Mouse (Mus musculus): ENCODE data around the gene Il11. TPM values are rescaled to one million over a fixed set of nuclear protein-coding genes. Genes with fewer than 3 reads are reported as not detected.

The Il11 gene
- total RNA-seq, 2 experiments from 2014 or later = 0.27 to 0.49 TPM

- no peak for DNase-seq (ENCODE audit: extremely low spot score in 1 of 2, low spot score in 1 of 2)
These were observed 37.8 kb downstream of the Il11 start for GRCm38 (mm10) chr7:4744886-4745285.

GRCm38 (mm10) chr7:4743354-4743753 is 39.3 kb downstream of the Il11 start:
- no peak for DNase-seq (ENCODE audit: extremely low spot score in 1 of 2, low spot score in 1 of 2)

- no peak for DNase-seq (ENCODE audit: extremely low spot score in 1 of 2, low spot score in 1 of 2)
These were observed 40.2 kb downstream of the Il11 start for GRCm38 (mm10) chr7:4742482-4742819.

GRCm38 (mm10) chr7:4741672-4742481 is 40.8 kb downstream of the Il11 start:
- DNase-seq (ENCODE audit: extremely low spot score in 1 of 2, low spot score in 1 of 2) = no peak

GRCm38 (mm10) chr7:4741151-4741550 is 41.5 kb downstream of the Il11 start:
- peak in 1 of 2 experiments; percentile 39 for DNase-seq (ENCODE audit: extremely low spot score in 1 of 2, low spot score in 1 of 2)

GRCm38 (mm10) chr7:4740309-4740727 is 42.3 kb downstream of the Il11 start:
- no peak for DNase-seq (ENCODE audit: extremely low spot score in 1 of 2, low spot score in 1 of 2)

GRCm38 (mm10) chr7:4739544-4740275 is 42.9 kb downstream of the Il11 start, which contains the start of gene Kmt5c:
Gene Kmt5c (plus strand): TSS chr7:4740115.
- peak; percentile 82 to 92 for DNase-seq (ENCODE audit: extremely low spot score in 1 of 2, low spot score in 1 of 2)

- DNase-seq (ENCODE audit: extremely low spot score in 1 of 2, low spot score in 1 of 2) = no peak
These were observed 43.6 kb downstream of the Il11 start for GRCm38 (mm10) chr7:4739041-4739543.

- no peak for DNase-seq (ENCODE audit: extremely low spot score in 1 of 2, low spot score in 1 of 2)
These were observed 49.7 kb downstream of the Il11 start for GRCm38 (mm10) chr7:4732968-4733392.

- no peak for DNase-seq (ENCODE audit: extremely low spot score in 1 of 2, low spot score in 1 of 2)
These were observed 51.6 kb downstream of the Il11 start for GRCm38 (mm10) chr7:4731090-4731489.

GRCm38 (mm10) chr7:4725169-4725568 is 57.5 kb downstream of the Il11 start, which contains the start of gene Tmem150b:
Gene Tmem150b (minus strand): TSS chr7:4725249.
- DNase-seq (ENCODE audit: extremely low spot score in 1 of 2, low spot score in 1 of 2) = no peak

- no peak for DNase-seq (ENCODE audit: extremely low spot score in 1 of 2, low spot score in 1 of 2)
These were observed 58.3 kb downstream of the Il11 start for GRCm38 (mm10) chr7:4724359-4724758.

- no peak for DNase-seq (ENCODE audit: extremely low spot score in 1 of 2, low spot score in 1 of 2)
These were observed 59.2 kb downstream of the Il11 start for GRCm38 (mm10) chr7:4723508-4723907.

Other genes starting within 250 kb of the Il11 start
- gene Syt5, start 235.3 kb downstream of the Il11 start, total RNA-seq (2021) = 100 to 1,000 TPM; 213 to 232 TPM
- under 1 TPM; 0.27 to 0.42 TPM for gene Ptprh, start 178.8 kb downstream of the Il11 start, total RNA-seq (2021)
- gene Tmem86b, start 151.4 kb downstream of the Il11 start, total RNA-seq (2021) = 10 to 100 TPM; 12.5 to 17.3 TPM
- gene Ppp6r1, start 123.8 kb downstream of the Il11 start, total RNA-seq (2021) = 100 to 1,000 TPM; 126 to 135 TPM
- gene Hspbp1, start 97.8 kb downstream of the Il11 start, total RNA-seq (2021) = 10 to 100 TPM; 89.0 to 91.9 TPM
- gene Brsk1, start 92.3 kb downstream of the Il11 start, total RNA-seq (2021) = 100 to 1,000 TPM; 330 to 348 TPM
- gene Tmem150b, start 57.6 kb downstream of the Il11 start, total RNA-seq (2021) = not detected
- gene Kmt5c, start 42.7 kb downstream of the Il11 start, total RNA-seq (2021) = 10 to 100 TPM; 23.5 to 34.3 TPM
- gene Cox6b2, start 29.8 kb downstream of the Il11 start, total RNA-seq (2021) = 1 to 10 TPM; 5.2 to 6.1 TPM
- not detected for gene Fam71e2, start 11.6 kb downstream of the Il11 start, total RNA-seq (2021)
- not detected for gene Tmem190, start 78 bp upstream of the Il11 start, total RNA-seq (2021)
- 1 to 10 TPM; 2.2 to 2.6 TPM for gene Tmem238, start 6.8 kb upstream of the Il11 start, total RNA-seq (2021)
- gene Rpl28, start 10.0 kb upstream of the Il11 start, total RNA-seq (2021) = 100 to 1,000 TPM; 484 to 506 TPM
- 100 to 1,000 TPM in 1 of 2 experiments, 10 to 100 TPM in 1; 97.7 to 112 TPM for gene Ube2s, start 29.7 kb upstream of the Il11 start, total RNA-seq (2021)
- 100 to 1,000 TPM; 132 to 182 TPM for gene Shisa7, start 61.8 kb upstream of the Il11 start, total RNA-seq (2021)
- gene Isoc2b, start 87.4 kb upstream of the Il11 start, total RNA-seq (2021) = 1 to 10 TPM; 5.6 to 6.0 TPM
- gene Isoc2a, start 94.3 kb upstream of the Il11 start, total RNA-seq (2021) = 10 to 100 TPM; 11.2 to 12.4 TPM
- under 1 TPM; 0.27 to 0.38 TPM for gene Gm36210, start 123.7 kb upstream of the Il11 start, total RNA-seq (2021)
- gene Zfp628, start 132.4 kb upstream of the Il11 start, total RNA-seq (2021) = 10 to 100 TPM; 13.4 to 14.3 TPM
- gene Nat14, start 139.2 kb upstream of the Il11 start, total RNA-seq (2021) = 100 to 1,000 TPM; 109 to 112 TPM
- 1 to 10 TPM; 1.4 to 2.3 TPM for gene Ssc5d, start 142.9 kb upstream of the Il11 start, total RNA-seq (2021)
- gene Sbk2, start 181.5 kb upstream of the Il11 start, total RNA-seq (2021) = under 1 TPM in 1 of 2 experiments, not detected in 1; 0.59 TPM
- gene Sbk3, start 188.3 kb upstream of the Il11 start, total RNA-seq (2021) = under 1 TPM; 0.59 to 0.66 TPM
- gene Zfp579, start 213.3 kb upstream of the Il11 start, total RNA-seq (2021) = 10 to 100 TPM; 31.9 to 41.4 TPM
- gene Zfp524, start 231.6 kb upstream of the Il11 start, total RNA-seq (2021) = 1 to 10 TPM; 7.7 to 8.2 TPM
- gene Fiz1, start 231.8 kb upstream of the Il11 start, total RNA-seq (2021) = 10 to 100 TPM; 21.3 to 21.7 TPM
- gene Gm44973, start 232.6 kb upstream of the Il11 start, total RNA-seq (2021) = not detected
- 10 to 100 TPM; 33.0 to 41.3 TPM for gene Zfp865, start 237.5 kb upstream of the Il11 start, total RNA-seq (2021)
- gene Ccdc106, start 237.7 kb upstream of the Il11 start, total RNA-seq (2021) = 10 to 100 TPM; 66.1 to 73.5 TPM